Comparison of ENCODE assay signal across 8 mouse cellular contexts in the genomic region with DNA sequence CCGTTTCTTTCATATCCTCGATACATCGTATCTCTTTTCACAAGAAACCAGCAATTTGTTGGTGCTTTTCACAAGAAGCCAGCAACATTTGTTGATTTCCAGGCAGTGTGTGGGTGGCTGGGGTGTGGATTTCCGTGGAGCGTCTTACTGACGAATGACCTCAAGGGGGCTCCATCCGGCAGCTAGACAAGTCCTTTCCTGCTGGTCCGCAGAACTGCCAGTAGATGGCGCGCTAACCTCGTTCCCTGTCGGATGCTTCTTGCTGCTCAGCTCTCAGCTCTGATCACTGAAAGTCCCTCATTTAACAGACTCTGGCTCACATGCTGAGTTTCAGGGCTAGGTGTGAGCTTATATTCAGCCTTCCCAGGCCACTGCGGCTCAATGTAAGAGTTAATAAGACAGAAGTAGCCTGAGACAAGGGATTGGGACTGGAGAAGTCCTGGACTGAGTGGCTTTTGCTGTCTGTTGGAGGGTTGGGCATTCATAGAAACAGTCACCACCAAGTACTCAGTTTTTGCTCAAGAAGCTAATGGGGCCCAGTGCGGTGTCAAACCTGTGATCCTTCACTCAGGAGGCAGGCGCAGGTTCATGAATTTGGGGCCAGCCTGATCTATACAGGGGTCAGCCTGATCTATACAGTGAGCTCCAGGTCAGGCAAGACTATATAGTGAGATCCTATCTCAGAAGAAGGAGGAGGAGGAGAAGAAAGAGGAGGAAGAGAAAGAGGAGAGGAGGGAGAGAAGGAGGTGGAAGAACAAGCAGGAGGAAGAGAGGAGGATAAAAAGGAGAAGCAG. TPM values are rescaled to one million over a fixed set of nuclear protein-coding genes. Genes with fewer than 3 reads are reported as not detected.
DNase-seq lines count a peak whose midpoint lies in the region; ATAC-seq and TF ChIP-seq lines count a peak whose summit lies in the region.

No protein-coding gene starts in this region.

- no peak overlapping the region for H3K4me3 ChIP-seq in ES-Bruce4 (ENCODE audit: low read depth, low read length)
- H3K4me3 ChIP-seq in forebrain, embryonic 11.5 days (ENCODE audit: low read depth, low read length) = no peak overlapping the region
- no peak overlapping the region for H3K4me3 ChIP-seq in lung, embryonic 14.5 days (ENCODE audit: low read depth, low read length)

- H3K36me3 ChIP-seq in ES-Bruce4 (ENCODE audit: control insufficient read depth, insufficient read depth, low read length, poor library complexity, severe bottlenecking) = no peaks in the 10 kb centered on the region
- H3K36me3 ChIP-seq in forebrain, embryonic 11.5 days (ENCODE audit: control insufficient read depth, insufficient read depth, low read length) = no peaks in the 10 kb centered on the region
- no peaks in the 10 kb centered on the region for H3K36me3 ChIP-seq in lung, embryonic 14.5 days (ENCODE audit: insufficient read depth)

- ATAC-seq in forebrain, embryonic 11.5 days (replicated peaks; ENCODE audit: low FRiP score) = peak; percentile 51
- ATAC-seq in lung, embryonic 14.5 days (ENCODE audit: insufficient read depth) = peak; percentile 89

- no peak overlapping the region for H3K9ac ChIP-seq in ES-Bruce4 (ENCODE audit: low read depth, poor library complexity, severe bottlenecking)
- no peak overlapping the region for H3K9ac ChIP-seq in forebrain, embryonic 11.5 days (ENCODE audit: low read length)
- no peak overlapping the region for H3K9ac ChIP-seq in lung, embryonic 14.5 days

- TF ChIP-seq POLR2A in ES-Bruce4 (IDR thresholded peaks at IDR 0.05; ENCODE audit: insufficient read depth, low read length) = no peak

- 13% methylated on average over 15 of the region's 15 CpGs for WGBS in forebrain, embryonic 11.5 days
- WGBS in lung, embryonic 14.5 days = 9% methylated on average over 15 of the region's 15 CpGs

- 0 out of 2 replicates have a peak, but pooled peaks have one; percentile 51 for TF ChIP-seq EP300 in ES-Bruce4 (IDR thresholded peaks at IDR 0.05; ENCODE audit: insufficient read depth, low read depth, low read length)

- H3K4me1 ChIP-seq in ES-Bruce4 (ENCODE audit: control insufficient read depth, insufficient read depth, low read length) = no peaks in the 10 kb centered on the region
- H3K4me1 ChIP-seq in forebrain, embryonic 11.5 days (replicated peaks; ENCODE audit: control insufficient read depth, insufficient read depth, low read length) = peaks cover 4% of the 10 kb centered on the region; the same call in 1 of the 2 replicates
- H3K4me1 ChIP-seq in lung, embryonic 14.5 days (ENCODE audit: insufficient read depth) = no peaks in the 10 kb centered on the region

- H3K9me3 ChIP-seq in ES-Bruce4 (replicated peaks; ENCODE audit: control insufficient read depth, insufficient read depth, low read length, poor library complexity, severe bottlenecking) = no peaks in the 10 kb centered on the region; the same call in 1 of the 2 replicates
- H3K9me3 ChIP-seq in forebrain, embryonic 11.5 days (ENCODE audit: control insufficient read depth, low read length) = no peaks in the 10 kb centered on the region
- no peaks in the 10 kb centered on the region for H3K9me3 ChIP-seq in lung, embryonic 14.5 days (ENCODE audit: low read depth, low read length)

- no peaks in the 10 kb centered on the region for H3K27me3 ChIP-seq in ES-Bruce4 (ENCODE audit: control insufficient read depth, insufficient read depth, low read length, poor library complexity, severe bottlenecking)
- H3K27me3 ChIP-seq in forebrain, embryonic 11.5 days (ENCODE audit: control insufficient read depth, insufficient read depth, low read length) = peaks cover 8% of the 10 kb centered on the region; the same call in 1 of the 2 replicates
- 0 out of 2 replicates have a peak, but pooled peaks cover 3% of the 10 kb centered on the region for H3K27me3 ChIP-seq in lung, embryonic 14.5 days (ENCODE audit: insufficient read depth, low read length)

- H3K27ac ChIP-seq in ES-Bruce4 (ENCODE audit: insufficient read depth, low read length) = peak overlapping the region; percentile 48; the same call in 1 of the 2 replicates
- H3K27ac ChIP-seq in forebrain, embryonic 11.5 days (ENCODE audit: low read depth, low read length) = no peak overlapping the region
- no peak overlapping the region for H3K27ac ChIP-seq in lung, embryonic 14.5 days (ENCODE audit: low read depth)

- intact Hi-C loops in heart, postnatal 36 days (cut with DNase I) = loop anchor here (1.0 to 2.0 kb wide), 2 partner anchors 69 to 231 kb away; no protein-coding TSS in a partner anchor

- H3K4me2 ChIP-seq in forebrain, embryonic 11.5 days (ENCODE audit: low read depth, low read length, severe bottlenecking) = no peak overlapping the region
- peak overlapping the region; percentile 22; the same call in 1 of the 2 replicates for H3K4me2 ChIP-seq in lung, embryonic 14.5 days

- TF ChIP-seq CTCF in ES-Bruce4 (IDR thresholded peaks at IDR 0.05; ENCODE audit: low read depth, low read length) = peak; percentile 100
- TF ChIP-seq CTCF in lung, embryonic 14.5 days (IDR thresholded peaks at IDR 0.05; ENCODE audit: low read depth) = peak; percentile 100

- peak; percentile 92 for DNase-seq in c-Kit-positive CD71-negative TER-119-negative erythroid progenitor cells, embryonic 14.5 days (ENCODE audit: low read depth)
- peak; percentile 97 for DNase-seq in forebrain, embryonic 11.5 days (ENCODE audit: low spot score)
- peak; percentile 84 to 87 for DNase-seq in heart, postnatal 36 days
- DNase-seq in layer of hippocampus, adult 18-20 months (ENCODE audit: low spot score in 2 of 2) = peak; percentile 83 to 94
- DNase-seq in lung, embryonic 14.5 days = peak; percentile 99
- DNase-seq in ovary, postnatal 10 days (ENCODE audit: low spot score) = peak; percentile 66
- peak; percentile 94 for DNase-seq in thymus, postnatal 0 days (ENCODE audit: low spot score)

RNA-seq across cellular contexts. Expression of a gene that starts 19.0 kb away (rescaled TPM):
- 0.18 TPM in 1 of 2 replicates, not detected in the other for polyA plus RNA-seq in ES-Bruce4 (2011; ENCODE audit: insufficient read depth, insufficient read length, low read depth, missing spikeins)
- 0.11 and 0.13 TPM in 2 replicates for polyA plus RNA-seq in forebrain, embryonic 11.5 days (2014; fragmentation: Nextera tagmentation; extraction: Ambion mirVana)
- total RNA-seq in heart, postnatal 36 days (2021) = 1 to 10 TPM; 1.3 to 1.7 TPM
- total RNA-seq in layer of hippocampus, adult 18-20 months (2021) = 1 to 10 TPM; 1.3 TPM
- polyA plus RNA-seq in lung, embryonic 14.5 days (2014; fragmentation: Nextera tagmentation; extraction: Ambion mirVana) = 0.85 and 1.0 TPM in 2 replicates
- 4.8 and 5.4 TPM in 2 replicates for polyA plus RNA-seq in thymus, postnatal 0 days (2015; fragmentation: Nextera tagmentation; extraction: Ambion mirVana)

RNA-seq across cellular contexts. Expression of a gene that starts 54.3 kb away (rescaled TPM):
- 0.36 TPM in 1 of 2 replicates, not detected in the other for polyA plus RNA-seq in ES-Bruce4 (2011; ENCODE audit: insufficient read depth, insufficient read length, low read depth, missing spikeins)
- polyA plus RNA-seq in forebrain, embryonic 11.5 days (2014; fragmentation: Nextera tagmentation; extraction: Ambion mirVana) = 27.6 and 33.2 TPM in 2 replicates
- not detected for total RNA-seq in heart, postnatal 36 days (2021)
- total RNA-seq in layer of hippocampus, adult 18-20 months (2021) = under 1 TPM; 0.17 to 0.58 TPM
- polyA plus RNA-seq in lung, embryonic 14.5 days (2014; fragmentation: Nextera tagmentation; extraction: Ambion mirVana) = not detected in 2 replicates
- polyA plus RNA-seq in thymus, postnatal 0 days (2015; fragmentation: Nextera tagmentation; extraction: Ambion mirVana) = 0.12 TPM in 1 of 2 replicates, not detected in the other

Comparison
In these comparisons a context has a peak if more than half of its experiments do, and no peak if none do; other contexts are left out.
1. RNA of a gene that starts 54.3 kb away (polyA plus RNA-seq): 27.6 to 33.2 TPM in forebrain, embryonic 11.5 days; 0.36 TPM in ES-Bruce4, 0.12 TPM in thymus, postnatal 0 days and not detected in lung, embryonic 14.5 days; every median in the first group is over 10 times any median in the second.
2. Peak in every context shown above with its lines, with median percentiles within 50 percentile points of each other: DNase-seq.